Mouse (Mus musculus) thymus, adult 2 months (tissue): Measurements from ENCODE around the gene Epm2a.

Experiments used
- CTCF ChIP-seq: fragments of 200-500 bp; IDR thresholded peaks from 2 replicates; pipeline ENCODE4 v1.5.1; 2012; ENCODE audit warnings: mild to moderate bottlenecking, control low read depth, low read length, moderate library complexity, borderline replicate concordance; ENCODE audit not compliant: control insufficient read depth, poor library complexity, insufficient read depth; ENCODE audit errors: extremely low read depth
- POLR2A ChIP-seq: fragments of 200-500 bp; IDR thresholded peaks from 2 replicates; pipeline ENCODE4 v1.6.1; 2012; ENCODE audit warnings: mild to moderate bottlenecking, low read length, control low read depth, moderate library complexity; ENCODE audit not compliant: control insufficient read depth, poor library complexity, insufficient read depth; ENCODE audit errors: extremely low read depth

GRCm38 (mm10) chr10:11438461-11438860 lies 95.3 kb downstream of the Epm2a start:
- TF ChIP-seq POLR2A (no peak), CTCF (no peak)
